Mouse (Mus musculus) ES-E14 (cell line): ENCODE measurements around the gene Pcp4. TPM values are rescaled to one million over a fixed set of nuclear protein-coding genes. Genes with fewer than 3 reads are reported as not detected.

Experiments used
- DNase-seq: peaks from one replicate; pipeline ENCODE4 v3.0.0-alpha.2; 2013; ENCODE audit warnings: low read depth, low spot score
- H3K27ac ChIP-seq: 2 replicates; pipeline ENCODE4 v1.5.1; 2012; ENCODE audit warnings: low read depth, mild to moderate bottlenecking, low read length, moderate library complexity, mixed read lengths; ENCODE audit not compliant: poor library complexity, insufficient read depth, severe bottlenecking
- H3K36me3 ChIP-seq: 2 replicates; pipeline ENCODE4 v1.6.1; 2012; ENCODE audit warnings: mild to moderate bottlenecking, low read length, moderate library complexity, mixed read lengths; ENCODE audit not compliant: control insufficient read depth, poor library complexity, insufficient read depth, severe bottlenecking
- H3K4me1 ChIP-seq, 2 experiments: fragments of 150-350 bp in 1 of 2; sonication (generic) in 1 of 2; 2 replicates each; pipeline ENCODE4 v1.6.1; 2012; ENCODE audit warnings: low read length in 2 of 2, mild to moderate bottlenecking in 1 of 2, mixed read lengths in 1 of 2; ENCODE audit not compliant: control insufficient read depth in 2 of 2, insufficient read depth in 2 of 2, poor library complexity in 1 of 2
- H3K4me3 ChIP-seq, 2 experiments: fragments of 150-350 bp in 1 of 2; sonication (generic) in 1 of 2; 2 replicates each; pipeline ENCODE4 v1.5.1; 2012; ENCODE audit warnings: low read length in 2 of 2, low read depth in 1 of 2, mild to moderate bottlenecking in 1 of 2, mixed read lengths in 1 of 2; ENCODE audit not compliant: insufficient read depth in 1 of 2, poor library complexity in 1 of 2, severe bottlenecking in 1 of 2
- H3K9ac ChIP-seq: 2 replicates; pipeline ENCODE4 v1.6.1; 2012; ENCODE audit warnings: low read depth, mild to moderate bottlenecking, low read length, mixed read lengths; ENCODE audit not compliant: poor library complexity, insufficient read depth, severe bottlenecking
- H3K9me3 ChIP-seq: fragments of 150-350 bp; sonication (generic); 2 replicates; pipeline ENCODE4 v1.6.1; 2012; ENCODE audit warnings: low read depth, mild to moderate bottlenecking, low read length; ENCODE audit not compliant: control insufficient read depth, insufficient read depth
- CHD2 ChIP-seq: IDR thresholded peaks from 2 replicates; pipeline ENCODE4 v1.6.1; 2014; ENCODE audit warnings: mild to moderate bottlenecking, low read depth, low read length, inconsistent platforms
- HCFC1 ChIP-seq: IDR thresholded peaks from 2 replicates; pipeline ENCODE4 v1.6.1; 2012; ENCODE audit warnings: low read length, inconsistent platforms, borderline replicate concordance; ENCODE audit not compliant: insufficient read depth
- MAFK ChIP-seq: IDR thresholded peaks from 2 replicates; pipeline ENCODE4 v1.6.1; 2014; ENCODE audit warnings: mild to moderate bottlenecking, low read depth, low read length, inconsistent platforms; ENCODE audit not compliant: insufficient read depth
- ZC3H11A ChIP-seq: IDR thresholded peaks from 2 replicates; pipeline ENCODE4 v1.6.1; 2012; ENCODE audit warnings: low read depth, mild to moderate bottlenecking, inconsistent platforms, low read length, borderline replicate concordance
- ZNF384 ChIP-seq: IDR thresholded peaks from 2 replicates; pipeline ENCODE4 v1.6.1; 2012; ENCODE audit warnings: low read depth, low read length, inconsistent platforms
- in situ Hi-C, 2 experiments: fragments of 600-800 bp; cut with MboI; formaldehyde crosslinking; loops; one replicate each; pipeline ENCODE4 v1.15.1; 2025; ENCODE audit warnings: low sequenced_read_pairs in 2 of 2, inconsistent platforms in 1 of 2; ENCODE audit not compliant: unreplicated experiment in 2 of 2
- total RNA-seq: library from RNA; depleted of rRNA; stranded (reverse); fragments of 300-350 nt; gene quantifications from 2 replicates; pipeline ENCODE4 v1.2.3, GENCODE M21; 2012

The Pcp4 gene
- total RNA-seq, 1 experiment, result not detected

DNA sequence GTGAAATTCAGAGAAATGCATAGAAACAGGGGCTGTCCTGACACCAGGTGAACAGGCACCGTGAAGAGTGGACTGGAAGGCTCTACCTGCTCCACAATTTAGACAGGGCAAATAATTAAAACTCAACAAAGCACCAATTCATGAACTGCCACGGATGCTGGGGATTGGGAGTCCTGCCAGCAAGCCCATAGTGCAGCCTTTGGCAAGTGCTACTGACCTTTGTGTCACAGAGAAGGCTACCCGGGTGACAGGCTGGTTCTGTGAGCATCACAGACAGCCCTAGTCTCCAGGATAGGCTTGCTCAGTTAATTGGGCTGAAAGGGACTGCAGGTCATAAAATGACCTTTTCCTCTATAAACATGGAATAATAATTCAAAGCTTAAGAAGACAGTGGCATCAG is 6.6 kb upstream of the Pcp4 start:
- Histone ChIP-seq H3K4me1 (no peaks in the 10 kb centered on the region), H3K9ac (no peak overlapping the region), H3K4me3 (no peak overlapping the region), H3K9me3 (no peaks in the 10 kb centered on the region), H3K36me3 (no peaks in the 10 kb centered on the region), H3K27ac (no peak overlapping the region)
- in situ Hi-C loops, result no loop called here
- no peak for TF ChIP-seq ZC3H11A
- TF ChIP-seq MAFK, result no peak
- TF ChIP-seq ZNF384, result no peak
- DNase-seq, result no peak

- DNase-seq, result no peak
- TF ChIP-seq ZC3H11A, result no peak
- no peak for TF ChIP-seq MAFK
- no peak for TF ChIP-seq HCFC1
- TF ChIP-seq ZNF384, result no peak
- TF ChIP-seq CHD2, result no peak
- Histone ChIP-seq H3K4me3 (no peak overlapping the region), H3K9ac (no peak overlapping the region), H3K4me1 (no peaks in the 10 kb centered on the region), H3K36me3 (no peaks in the 10 kb centered on the region), H3K9me3 (no peaks in the 10 kb centered on the region), H3K27ac (no peak overlapping the region)
- in situ Hi-C loops, result no loop called here
Measured at GRCm38 (mm10) chr16:96468011-96468410, 605 bp downstream of the Pcp4 start.

DNA sequence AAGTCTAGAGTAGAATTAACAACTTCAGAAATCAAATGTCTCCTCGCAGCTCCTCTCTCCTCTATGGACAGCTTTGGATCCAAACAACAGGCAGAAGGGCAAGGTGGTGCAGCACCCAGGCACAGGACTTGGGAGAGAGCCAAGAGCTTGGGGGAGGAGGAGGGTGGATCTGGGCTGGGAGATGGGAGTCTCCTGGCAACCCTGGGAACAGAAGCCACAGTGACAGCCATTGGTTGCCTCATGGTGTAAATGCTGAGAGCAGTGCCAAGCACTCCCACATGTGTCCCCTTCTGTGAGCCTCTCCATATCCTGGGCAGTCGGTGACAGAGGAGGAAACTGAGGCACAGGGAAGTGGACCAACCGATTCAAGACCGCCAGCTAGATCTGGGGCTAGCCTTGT is 1.3 kb downstream of the Pcp4 start:
- Histone ChIP-seq H3K4me1 (no peaks in the 10 kb centered on the region), H3K9ac (no peak overlapping the region), H3K36me3 (no peaks in the 10 kb centered on the region), H3K9me3 (no peaks in the 10 kb centered on the region), H3K27ac (no peak overlapping the region), H3K4me3 (no peak overlapping the region)
- no peak for DNase-seq
- in situ Hi-C loops, result no loop called here
- TF ChIP-seq HCFC1, result no peak
- no peak for TF ChIP-seq MAFK
- no peak for TF ChIP-seq ZNF384
- no peak for TF ChIP-seq ZC3H11A
- no peak for TF ChIP-seq CHD2

- peak; percentile 11 for DNase-seq
- Histone ChIP-seq H3K4me1 (no peaks in the 10 kb centered on the region), H3K9me3 (no peaks in the 10 kb centered on the region), H3K27ac (no peak overlapping the region), H3K4me3 (no peak overlapping the region), H3K36me3 (no peaks in the 10 kb centered on the region), H3K9ac (no peak overlapping the region)
- no peak for TF ChIP-seq ZNF384
- no peak for TF ChIP-seq ZC3H11A
- TF ChIP-seq HCFC1, result no peak
- TF ChIP-seq CHD2, result no peak
- TF ChIP-seq MAFK, result no peak
- in situ Hi-C loops, result no loop called here
Measured at GRCm38 (mm10) chr16:96469640-96470039, 2.2 kb downstream of the Pcp4 start.

- Histone ChIP-seq H3K9me3 (no peaks in the 10 kb centered on the region), H3K4me1 (no peaks in the 10 kb centered on the region), H3K9ac (no peak overlapping the region), H3K36me3 (no peaks in the 10 kb centered on the region), H3K4me3 (no peak overlapping the region), H3K27ac (no peak overlapping the region)
- TF ChIP-seq HCFC1 (no peak), CHD2 (no peak), MAFK (no peak), ZNF384 (no peak), ZC3H11A (no peak)
- in situ Hi-C loops, result no loop called here
- no peak for DNase-seq
Measured at GRCm38 (mm10) chr16:96472361-96472760, 5.0 kb downstream of the Pcp4 start.
